Mouse (Mus musculus): ENCODE data around the gene Sh2b1.

Gene Sh2b1

DNA sequence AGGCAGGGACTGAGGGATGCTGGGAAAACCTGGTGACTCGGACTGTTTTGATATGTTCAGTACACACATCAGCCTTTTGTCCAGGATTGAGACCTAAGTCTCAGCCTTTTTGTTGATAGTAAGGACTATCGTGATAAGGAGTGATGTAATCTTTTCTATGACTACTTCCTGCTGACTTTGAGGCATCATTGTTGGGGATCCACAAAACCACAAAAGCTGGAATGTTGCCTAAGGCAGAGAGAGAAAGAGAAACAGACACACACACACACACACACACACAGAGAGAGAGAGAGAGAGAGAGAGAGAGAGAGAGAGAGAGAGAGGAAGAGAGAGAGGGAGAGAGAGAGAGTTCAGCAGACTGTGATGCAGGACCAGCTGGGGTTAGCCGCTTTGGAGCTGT lies 56.7 kb downstream of the Sh2b1 start:
- DNase-seq (ENCODE audit: low spot score): no peak

- DNase-seq (ENCODE audit: low spot score): no peak
Observed at GRCm38 (mm10) chr7:126417606-126418005, 57.6 kb downstream of the Sh2b1 start.

GRCm38 (mm10) chr7:126417045-126417444 lies 58.2 kb downstream of the Sh2b1 start:
- DNase-seq (ENCODE audit: low spot score): peak; percentile 36

Measured in embryo, embryonic 10 days (tissue).